Mouse (Mus musculus) embryo, embryonic 9.5 days (tissue): ENCODE data around the gene Ift57.

ENCODE experiments used
- DNase-seq: peaks from one replicate; pipeline ENCODE4 v3.0.0-alpha.2; 2017; ENCODE audit errors: extremely low spot score

Ift57 gene

DNA sequence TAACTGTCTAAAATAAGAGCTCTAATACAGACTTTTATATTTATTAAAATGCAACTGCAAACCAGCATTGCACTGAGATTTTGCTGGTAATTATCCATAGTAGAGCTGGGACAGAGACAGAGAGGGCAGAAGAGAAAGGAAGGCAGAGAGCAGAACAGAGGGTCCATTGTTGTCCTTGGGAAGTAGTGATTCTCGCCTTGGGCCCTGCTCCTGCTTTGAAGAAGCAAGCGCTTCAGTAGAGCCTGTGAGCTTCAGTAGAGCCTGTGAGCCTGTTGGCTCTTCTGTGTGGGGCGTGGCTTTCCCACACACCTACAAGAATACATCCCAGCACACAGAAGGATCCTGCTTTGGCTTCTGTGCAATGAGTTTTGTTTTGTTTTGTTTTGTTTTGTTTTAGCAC lies 54.3 kb downstream of the Ift57 start:
- DNase-seq: no peak

DNA sequence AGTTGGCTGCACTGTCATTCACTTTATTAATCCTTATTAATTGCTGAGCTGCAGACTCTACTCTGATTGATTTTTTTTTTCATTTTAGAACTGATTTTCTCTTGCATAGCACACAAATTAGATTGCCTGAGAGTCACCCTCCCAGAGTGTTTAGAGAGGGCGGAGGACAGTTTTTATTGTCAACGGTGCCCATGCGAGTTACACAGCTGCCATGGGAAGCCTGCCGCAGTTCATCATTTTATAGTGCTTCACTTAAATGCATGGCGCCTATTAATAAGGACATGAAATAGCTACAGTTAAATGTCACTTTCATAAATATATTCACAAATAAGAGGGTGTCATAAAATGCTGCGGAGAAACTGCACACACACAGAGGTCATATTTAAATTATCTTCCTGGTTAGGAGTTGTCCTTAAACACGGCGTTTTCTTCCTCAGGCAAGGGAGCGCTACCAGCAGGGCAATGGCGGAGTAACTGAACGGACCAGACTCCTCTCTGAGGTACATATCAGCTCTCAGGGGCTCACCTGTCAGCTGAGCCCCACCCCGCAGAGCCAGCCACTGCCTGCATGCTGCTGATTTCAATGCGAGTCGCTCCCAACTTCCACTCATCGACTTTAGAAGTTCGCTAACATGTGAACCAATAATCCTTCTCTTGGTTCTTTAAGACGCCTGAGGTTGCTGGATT lies 61.6 kb downstream of the Ift57 start:
- no peak for DNase-seq

DNA sequence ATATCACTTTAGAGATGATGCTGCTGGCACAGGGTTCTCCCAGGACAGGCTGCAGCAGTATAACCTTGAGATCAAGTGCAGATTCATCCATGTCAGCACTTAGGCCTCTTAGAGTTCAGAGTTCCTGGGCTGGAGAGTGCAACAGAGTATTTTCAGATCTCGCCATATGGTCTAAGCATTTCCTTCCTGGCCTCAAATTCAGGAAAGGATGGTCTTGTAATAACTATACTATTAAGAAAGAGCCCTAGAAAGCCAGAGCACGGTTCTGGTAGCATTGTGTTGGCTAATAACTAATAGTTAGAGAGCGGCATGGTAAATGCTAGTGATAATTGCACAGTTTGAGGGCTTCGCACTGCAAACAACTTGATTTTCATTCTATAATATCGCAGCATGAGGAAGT lies 62.9 kb downstream of the Ift57 start:
- DNase-seq: no peak

DNA sequence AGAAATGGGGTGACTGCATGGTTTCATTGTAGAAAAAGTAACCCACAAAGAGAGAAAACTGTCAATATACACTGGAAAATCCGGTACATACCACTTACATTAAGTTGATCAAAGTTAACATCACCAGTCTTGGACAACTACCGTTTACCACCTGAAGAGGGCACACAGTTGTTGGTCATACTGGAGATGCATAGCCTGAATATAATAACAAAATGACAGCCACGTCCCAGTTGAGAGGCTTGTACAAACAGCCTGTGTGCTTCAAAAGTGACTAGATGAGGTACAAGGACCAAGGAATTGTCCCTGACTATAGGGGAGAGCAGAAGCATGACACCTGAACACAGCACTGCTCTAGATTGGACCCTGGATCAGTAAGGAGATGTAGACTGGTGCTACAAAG lies 67.3 kb downstream of the Ift57 start:
- no peak for DNase-seq

DNA sequence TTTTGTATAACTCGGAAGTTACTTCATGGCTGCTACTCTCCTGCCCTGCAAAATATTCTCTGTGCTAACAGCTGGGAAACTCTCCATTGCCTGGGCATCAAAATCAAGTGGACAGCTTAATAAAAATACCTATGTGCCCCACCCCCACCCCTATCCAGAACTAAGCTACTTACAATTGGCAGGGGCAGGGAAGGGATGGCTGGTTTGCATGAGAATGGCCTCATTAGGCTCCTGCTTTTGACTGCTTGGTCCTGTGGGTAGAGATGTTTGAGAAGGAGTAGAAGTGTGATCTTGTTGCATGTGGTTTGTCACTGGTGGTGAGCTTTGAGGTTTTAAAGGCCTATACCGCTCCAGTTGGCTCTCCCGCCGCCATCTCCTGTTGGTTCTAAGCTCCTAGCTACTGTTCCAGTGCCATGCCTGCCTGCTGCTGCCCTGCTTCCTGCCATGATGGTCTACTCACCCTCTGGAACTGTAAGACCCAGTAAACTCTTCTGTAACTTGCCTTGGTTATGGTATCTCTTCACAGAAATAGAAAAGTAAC lies 69.5 kb downstream of the Ift57 start:
- DNase-seq: no peak

DNA sequence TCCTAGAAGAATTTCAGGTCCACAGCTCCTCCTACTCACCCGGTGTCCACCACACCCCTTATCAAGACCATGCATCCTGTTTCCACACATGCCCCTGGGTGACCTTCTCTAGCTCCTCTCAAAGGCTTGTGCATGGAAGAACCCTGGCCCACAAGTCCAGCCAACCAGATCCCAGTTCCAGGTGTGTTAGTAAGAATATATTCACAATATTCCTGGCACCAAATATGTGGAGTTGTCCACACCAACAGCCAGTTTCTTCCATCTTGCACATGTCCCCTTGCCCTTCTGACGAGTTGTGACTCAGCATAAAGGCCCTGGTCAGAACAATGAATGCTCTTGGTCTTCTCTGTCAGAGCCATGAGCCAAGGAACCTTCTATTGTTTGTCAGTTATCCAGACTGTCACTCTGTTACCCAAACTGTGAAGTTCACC lies 70.8 kb downstream of the Ift57 start:
- no peak for DNase-seq

DNA sequence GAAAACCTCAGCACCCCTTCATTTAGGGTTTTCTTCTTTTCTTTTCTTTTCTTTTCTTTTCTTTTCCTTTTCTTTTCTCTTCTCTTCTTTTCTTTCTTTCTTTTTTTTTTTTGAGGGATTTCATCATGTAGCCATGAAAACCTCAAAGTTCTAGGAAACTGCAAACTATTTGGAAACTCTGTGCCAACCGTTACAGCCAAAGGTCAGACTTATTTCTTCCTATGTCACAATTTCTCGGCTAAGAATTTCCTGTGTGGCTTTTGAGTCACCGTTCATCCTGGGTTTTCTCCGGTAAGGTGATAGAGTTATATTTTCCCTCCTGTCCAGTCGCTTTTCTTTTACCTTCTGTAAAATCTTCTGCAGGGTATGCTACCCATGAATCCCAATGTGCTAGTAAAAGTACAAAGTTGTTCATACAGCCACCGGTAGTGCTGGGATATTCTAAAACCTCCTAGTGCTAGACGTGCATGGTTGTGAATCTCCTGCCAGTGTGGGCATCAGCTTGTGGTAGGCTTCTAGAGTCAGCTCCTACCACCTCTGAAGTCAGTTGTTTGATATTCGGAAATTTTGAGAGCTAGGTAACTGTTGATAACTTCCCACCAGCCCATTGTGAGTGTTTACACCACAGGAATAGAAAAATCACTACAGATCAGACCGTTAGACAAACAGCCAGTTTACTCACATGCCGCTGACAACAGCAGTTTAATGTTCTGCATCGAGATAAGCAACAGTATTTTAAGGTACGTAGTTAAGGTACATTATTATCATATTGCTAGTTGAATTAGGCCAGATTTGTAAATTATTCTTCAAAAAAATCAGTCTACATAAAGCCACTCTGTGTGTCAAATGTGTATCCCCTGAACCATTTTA lies 71.5 kb downstream of the Ift57 start:
- DNase-seq: no peak

DNA sequence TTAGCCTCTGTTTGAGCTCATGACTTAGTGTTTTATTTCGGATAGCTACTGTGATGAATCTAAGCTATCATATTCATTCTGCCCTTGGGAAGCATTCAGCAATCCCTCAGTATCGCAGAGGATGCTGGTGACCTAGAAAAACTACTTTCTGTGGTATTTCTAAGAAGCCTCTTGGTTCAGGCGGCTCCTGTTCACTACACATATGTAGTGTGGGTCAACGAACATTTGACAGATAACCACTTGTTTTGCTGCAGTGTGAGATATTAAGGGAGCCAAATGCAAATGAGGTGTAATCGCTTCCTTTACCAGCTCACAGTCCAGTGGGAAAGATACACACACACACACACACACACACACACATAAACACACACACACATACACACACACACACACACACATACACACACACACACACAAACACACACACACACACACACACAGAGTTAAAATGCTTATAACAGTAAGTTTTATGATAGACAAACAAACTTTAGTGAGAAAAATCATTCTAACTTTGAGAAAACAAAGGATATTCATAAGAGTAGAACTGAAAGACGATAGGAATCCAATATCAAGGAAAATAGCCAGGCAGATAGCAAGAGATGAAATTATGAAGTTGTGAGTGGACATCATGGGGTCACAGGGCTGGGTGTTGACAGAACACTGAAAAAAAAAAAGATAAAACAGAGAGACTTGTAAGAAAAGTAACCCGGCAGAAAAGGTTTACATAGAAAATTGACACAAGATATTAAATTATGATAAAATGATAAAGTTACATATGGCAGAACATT lies 72.8 kb downstream of the Ift57 start:
- DNase-seq: no peak

DNA sequence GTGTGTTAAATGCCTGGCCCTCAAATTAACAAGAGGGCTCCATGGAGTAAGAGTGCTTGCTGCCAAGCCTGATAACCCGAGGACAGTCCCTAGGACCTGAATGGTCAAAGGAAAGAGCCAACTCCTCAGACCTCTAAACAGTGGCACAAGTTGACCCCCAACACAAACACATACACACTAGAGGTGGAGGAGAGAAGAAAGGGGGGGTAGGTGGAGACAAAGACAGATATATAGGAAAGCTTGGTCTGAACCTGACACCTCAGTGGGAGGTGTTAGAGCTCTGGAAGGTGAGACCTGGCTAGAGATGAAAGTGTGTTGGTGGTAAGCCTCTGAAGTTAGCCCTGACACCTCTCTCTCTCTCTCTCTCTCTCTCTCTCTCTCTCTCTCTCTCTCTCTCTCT lies 73.5 kb downstream of the Ift57 start:
- DNase-seq: no peak

DNA sequence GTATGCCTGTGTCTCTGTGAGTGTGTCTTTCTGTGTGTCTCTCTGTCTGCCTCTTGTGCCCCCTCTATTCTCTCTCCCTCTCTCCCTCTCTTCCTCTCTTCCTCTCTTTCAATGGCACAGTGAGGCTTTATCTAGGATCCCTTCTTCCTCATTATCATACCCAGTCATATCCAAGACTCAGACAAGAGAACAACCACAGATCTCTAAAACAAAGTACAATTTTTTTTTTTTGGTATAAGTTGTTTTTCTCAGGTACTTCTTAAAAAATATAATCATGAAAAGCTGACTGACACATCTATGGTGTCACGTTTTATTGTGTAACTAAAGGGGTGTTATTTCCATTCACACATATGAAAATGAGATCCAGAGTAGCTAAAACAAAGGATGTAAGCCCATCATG lies 74.0 kb downstream of the Ift57 start:
- no peak for DNase-seq

DNA sequence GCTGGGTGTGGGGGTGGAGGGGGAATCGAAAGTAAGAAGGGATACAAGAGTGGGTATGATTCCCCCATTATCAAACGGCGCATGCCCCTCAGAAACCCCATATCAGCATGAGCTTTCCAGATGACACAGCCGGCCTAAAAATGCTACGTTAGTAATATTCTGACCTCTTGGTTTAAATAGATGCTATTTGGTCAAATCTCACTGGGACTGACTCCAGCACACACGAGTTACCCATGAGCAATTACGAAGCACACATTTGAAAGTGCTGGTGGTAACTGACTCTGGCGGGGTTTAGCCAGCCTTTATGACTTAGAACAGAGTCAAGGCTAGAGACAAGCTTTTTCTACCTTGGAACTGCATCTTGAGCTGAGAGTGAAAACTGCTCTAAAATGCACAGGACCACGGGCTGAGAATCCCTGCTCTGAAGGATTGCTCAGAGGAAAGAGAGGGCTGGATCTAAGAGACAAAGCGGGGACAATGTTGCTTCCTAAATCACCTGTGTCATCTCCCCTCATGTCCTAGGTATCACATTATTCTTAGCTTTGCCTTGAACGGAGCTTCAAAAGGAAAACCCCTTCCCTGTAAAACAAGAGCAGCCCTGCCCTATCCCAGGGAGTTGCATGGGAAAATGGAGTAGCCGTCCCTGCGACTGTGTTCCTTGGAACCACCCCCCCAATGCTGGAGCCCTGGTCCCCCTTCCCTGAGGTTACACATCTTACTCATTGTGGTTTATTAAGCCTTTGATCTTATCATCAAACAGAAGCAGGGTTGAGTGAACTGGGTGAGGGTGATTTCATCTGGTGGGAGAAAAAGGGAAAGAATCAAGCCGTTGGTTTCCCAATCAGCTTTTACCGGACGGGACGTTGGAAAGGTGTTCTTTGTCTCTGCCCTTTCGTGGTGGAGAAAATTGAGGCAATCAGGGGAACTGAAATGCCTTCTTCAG lies 75.3 kb downstream of the Ift57 start:
- DNase-seq: no peak

DNA sequence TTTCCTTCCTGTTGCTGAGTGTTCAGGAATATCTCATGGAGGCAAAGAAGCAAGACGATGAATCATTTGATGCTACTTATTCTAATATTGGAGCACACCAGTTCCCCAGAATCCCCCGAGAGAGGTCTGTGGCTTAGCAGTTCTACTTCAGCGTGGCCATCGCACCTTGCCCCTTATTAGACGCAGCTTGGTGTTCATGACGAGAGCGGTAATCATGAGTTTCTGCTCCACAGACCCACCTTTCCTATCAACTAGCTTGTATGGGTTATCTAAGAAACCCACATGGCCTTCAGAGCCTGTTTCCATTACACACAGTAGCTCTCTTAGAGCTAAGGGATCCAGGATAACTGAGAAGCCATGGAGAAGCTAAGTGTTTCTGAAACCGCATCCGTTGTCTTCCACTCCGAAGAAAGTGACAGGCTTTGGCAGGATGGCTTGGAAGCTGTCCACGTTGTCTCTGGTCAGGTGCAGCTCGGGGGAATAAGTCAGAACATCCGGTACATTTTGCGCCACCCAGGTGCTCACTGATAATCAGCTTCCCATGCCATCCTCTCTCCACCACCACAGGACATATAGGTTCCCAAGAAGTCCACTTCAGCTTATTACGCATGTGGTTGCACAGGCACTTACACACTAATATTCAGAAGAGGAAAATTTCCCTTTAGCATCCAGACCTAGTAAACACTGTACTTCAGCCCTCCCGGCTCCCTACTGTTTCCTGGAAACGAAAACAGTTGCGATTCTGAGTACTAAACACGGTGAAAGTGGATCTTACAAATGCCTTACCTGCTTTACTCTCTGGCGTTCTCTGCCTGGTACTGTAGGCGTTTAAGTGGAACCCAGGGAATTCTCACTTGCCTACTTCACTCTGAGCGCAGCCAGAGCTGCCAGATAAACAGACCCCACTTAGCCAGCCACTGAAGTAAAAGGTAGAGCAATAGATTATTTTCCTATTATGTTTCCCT lies 76.3 kb downstream of the Ift57 start:
- DNase-seq: no peak

DNA sequence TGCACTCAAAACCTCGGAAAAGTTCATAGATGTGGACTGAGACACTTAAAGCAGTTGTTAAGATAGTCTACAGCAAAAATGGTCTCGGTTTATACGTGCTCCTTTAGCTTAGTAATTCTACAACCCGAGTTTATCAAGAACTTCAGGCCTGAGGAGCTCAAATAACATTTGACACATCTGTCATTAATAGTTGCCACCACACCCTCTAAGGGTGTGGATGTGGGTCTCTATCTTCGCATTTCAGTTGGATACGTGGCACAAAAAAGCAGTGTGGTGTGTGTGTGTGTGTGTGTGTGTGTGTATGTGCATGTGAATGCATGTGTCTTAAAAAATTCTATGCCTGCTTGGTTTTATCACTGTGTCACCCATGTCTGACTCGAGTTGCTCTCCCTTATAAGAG lies 77.9 kb downstream of the Ift57 start:
- DNase-seq: no peak

DNA sequence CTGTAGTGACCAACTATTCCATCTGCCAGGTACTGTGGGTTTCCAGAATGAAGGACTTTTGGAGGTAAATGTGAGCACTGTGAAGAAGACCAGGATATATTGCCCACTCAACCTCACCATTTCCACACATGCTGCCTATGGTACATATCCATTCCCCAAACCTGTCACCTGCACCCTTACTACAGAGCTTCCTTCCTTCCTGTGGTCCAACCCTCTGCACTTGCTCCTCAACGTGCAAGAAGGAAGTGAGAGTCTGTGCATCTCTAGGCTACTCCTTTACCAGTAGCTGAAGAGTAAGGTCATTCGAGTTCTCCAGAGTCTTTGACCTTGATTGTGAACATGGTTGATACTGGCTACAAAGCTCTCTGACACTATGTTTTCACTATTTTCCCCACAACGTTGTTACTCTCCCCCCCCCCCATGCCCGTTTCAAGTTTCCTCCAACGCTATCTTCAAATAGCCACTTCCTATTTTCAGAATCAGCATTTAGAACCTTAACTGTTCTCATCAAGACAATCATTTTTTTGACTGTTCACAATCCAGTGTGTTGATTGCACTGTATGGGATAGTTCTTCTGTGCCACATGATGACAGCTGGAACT lies 82.6 kb downstream of the Ift57 start:
- no peak for DNase-seq

DNA sequence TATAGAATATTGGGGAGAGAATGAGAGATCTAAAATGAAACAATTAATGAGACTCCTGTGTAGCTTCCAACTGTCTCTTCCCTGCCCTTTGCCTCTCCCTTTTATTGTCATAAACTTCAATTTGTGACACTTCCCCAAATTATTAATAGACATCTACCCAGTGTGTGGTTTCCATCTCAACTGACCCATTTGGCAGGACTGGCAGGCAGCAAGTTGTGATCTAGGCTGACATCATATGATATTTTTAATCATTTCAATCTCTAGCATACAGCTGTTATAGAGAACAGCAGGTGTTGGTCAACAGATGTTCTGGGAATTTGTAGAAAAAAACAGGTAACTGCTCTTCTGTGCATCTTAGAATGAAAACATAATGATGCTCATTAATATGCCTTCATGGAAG lies 84.3 kb downstream of the Ift57 start:
- no peak for DNase-seq

DNA sequence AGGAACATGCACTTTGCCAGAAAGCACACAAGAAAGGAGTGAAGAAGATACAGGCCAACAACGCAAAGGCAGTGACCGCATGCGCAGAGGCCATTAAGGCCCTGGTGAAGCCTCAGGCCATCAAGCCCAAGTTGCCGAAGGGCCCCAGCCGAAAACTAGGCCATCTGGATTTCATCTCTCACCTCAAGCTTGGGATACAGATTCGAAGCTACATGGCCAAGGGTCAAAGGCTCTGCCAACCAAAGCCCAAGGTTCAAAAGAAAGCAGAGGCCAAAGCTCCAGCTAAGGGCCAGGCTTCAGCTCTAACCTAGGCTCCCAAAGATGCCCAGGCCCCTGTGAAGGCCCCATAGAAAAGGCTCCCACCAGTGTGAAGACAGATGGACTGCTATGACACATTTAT lies 87.1 kb downstream of the Ift57 start:
- no peak for DNase-seq

DNA sequence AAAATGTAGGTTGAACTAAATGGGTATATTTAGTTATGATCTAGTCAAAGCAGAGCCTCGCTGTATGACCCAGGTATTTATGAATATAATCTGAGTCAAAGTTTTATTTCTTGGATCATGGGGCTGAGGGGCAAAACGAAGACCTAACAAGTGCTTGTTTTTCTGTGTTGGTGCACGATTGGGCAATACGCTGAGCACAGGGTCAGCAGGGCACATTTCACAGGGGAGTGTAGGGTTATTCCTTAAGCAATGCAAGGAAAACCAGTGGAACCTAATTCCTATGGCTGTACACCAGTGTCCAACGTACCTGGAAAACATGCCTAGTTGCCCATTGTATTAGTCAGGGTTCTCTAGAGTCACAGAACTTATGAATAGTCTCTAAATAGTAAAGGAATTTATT lies 88.7 kb downstream of the Ift57 start:
- DNase-seq: no peak

DNA sequence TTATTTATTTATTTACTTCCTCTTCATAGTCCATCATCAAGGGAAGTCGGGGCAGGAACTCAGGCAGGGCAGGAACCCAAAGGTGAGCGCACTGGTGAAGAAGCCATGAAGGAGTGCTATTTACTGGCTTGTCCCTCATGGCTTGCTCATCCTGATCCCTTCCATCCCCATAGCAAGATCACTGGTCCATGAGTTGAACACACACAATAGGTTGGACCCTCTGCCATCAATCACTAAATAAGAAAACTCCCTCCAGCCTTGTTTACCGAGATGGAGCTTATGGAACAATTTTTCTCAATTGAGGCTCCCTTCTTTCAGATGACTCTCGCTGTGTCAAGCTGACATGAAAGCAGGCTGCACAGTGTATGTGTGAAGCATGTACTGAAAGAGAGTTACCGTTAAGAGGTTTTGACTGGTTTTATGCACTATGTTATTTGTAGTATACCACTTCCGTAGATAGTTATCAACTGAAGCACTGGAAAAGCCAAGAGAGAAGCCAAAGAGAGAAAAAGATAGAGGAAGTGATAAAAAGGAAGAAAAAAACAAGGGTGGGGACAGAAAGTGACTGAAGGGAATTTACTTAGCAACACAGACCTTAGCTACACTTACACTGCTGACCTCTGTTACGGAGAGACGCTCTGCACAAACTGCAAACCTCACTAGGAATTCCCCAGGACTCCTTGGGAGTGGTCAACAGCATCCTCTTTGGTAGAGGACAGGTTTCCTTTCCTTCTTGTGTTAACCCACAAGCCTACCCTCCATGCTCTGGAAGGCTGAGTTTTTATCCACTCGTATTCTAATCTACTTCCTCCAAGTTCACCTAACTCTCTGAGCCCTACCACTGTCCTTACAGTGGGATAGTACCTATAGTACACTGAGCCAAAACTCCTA lies 91.8 kb downstream of the Ift57 start:
- no peak for DNase-seq
